Mouse (Mus musculus): ENCODE data around the gene Esrrg.

Esrrg gene

DNA sequence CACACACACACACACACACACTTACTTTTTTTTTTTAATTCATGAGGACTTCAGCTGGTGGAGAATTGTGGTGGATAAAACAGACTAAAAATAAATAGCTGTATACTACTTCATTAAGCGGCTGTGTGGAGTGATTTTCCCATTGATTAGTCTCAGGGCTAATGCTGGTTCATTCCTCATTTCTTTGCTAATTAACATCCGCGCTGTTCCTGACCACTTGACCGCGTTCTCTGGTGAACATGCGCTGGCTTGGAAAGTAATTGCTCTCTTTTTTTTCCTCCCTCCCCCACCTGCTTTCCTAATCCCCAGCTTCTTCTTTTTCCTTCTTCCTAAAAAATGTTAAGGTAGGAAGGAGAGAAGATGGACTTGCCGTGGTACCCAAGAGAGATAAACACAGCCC lies 222.3 kb downstream of the Esrrg start:
- no peak for DNase-seq (ENCODE audit: low spot score in 2 of 2)

DNA sequence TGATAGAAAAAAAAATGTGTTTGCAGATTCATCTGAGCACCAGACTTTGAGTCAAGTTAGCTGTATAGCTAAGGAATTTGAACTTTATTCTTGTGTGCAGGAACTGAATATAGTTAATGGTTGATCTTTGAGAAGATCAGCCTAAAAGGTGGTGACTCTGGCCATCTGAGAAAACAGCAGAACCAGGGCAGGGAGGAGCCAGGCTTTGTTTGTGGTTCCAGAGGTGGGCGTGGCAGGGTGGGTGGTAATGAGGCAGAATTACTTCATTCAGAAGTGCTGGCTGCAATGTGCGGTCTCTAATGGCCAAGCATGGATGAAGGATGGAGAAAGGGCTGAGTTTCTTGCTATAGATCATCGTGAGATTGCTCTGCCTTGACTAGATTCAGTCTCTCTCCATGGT lies 224.3 kb downstream of the Esrrg start:
- no peak for DNase-seq (ENCODE audit: low spot score in 2 of 2)

- DNase-seq (ENCODE audit: low spot score in 2 of 2): no peak
Measured at GRCm38 (mm10) chr1:187834576-187834975, 226.0 kb downstream of the Esrrg start.

GRCm38 (mm10) chr1:187836384-187836783 lies 227.8 kb downstream of the Esrrg start:
- no peak for DNase-seq (ENCODE audit: low spot score in 2 of 2)

DNA sequence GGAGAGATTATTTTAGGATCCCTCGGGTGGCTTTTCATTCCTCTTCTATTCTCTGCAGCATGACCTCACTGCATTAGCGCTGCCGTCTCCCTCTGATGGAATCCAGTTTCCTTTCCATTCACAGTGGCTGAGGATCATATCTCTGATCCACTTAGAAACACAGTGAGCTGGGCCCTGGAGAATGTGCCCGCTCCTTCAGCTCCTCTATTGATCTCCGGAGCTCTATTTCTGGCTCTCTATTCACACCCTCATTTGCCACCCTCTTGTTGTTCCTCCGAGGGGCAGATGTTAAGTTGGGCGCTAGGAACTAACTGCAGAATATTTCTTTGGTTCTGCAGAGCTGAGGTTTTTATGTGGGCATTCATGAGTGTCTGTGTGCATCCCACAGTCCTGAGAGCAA lies 228.3 kb downstream of the Esrrg start:
- no peak for DNase-seq (ENCODE audit: low spot score in 2 of 2)

DNA sequence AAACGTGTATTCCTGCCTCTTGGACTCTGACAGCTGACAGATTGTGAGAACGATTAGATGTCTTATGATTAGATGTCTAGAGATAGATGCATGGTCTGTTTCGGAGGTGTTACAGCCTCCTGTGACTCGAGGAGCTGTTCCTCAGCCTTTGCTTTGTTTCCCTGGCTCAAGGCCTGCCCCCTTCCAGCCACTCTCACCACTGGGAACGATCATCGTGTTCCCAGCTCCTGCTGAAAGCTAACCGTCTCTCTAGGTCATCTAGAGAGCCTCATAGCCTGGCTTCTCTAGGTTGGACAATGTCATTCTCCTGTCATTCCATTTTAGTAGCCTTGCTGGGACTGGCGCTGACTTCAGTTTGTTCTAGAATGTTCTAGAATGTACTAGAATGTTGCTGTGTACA lies 233.0 kb downstream of the Esrrg start:
- DNase-seq (ENCODE audit: low spot score in 2 of 2): no peak

DNA sequence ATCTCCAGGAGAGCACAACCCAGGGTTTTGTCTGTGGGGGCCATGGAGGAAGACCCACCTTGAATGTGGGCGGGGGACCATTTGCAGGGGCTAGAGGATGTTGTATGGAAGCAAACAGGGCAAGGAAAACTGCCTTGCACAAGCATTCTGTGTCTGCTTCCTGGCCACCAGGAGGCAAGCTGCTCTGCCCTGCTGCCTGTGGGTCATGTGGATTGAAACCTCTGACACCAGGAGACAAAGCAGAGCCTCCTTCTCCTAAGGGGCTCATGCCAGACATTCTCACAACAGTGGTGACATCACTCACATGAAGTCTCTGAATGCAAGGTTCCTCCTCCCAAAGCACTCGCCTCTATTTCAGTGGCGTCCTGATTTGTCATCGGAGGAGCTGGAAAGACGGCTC lies 234.1 kb downstream of the Esrrg start:
- DNase-seq (ENCODE audit: low spot score in 2 of 2): no peak

DNA sequence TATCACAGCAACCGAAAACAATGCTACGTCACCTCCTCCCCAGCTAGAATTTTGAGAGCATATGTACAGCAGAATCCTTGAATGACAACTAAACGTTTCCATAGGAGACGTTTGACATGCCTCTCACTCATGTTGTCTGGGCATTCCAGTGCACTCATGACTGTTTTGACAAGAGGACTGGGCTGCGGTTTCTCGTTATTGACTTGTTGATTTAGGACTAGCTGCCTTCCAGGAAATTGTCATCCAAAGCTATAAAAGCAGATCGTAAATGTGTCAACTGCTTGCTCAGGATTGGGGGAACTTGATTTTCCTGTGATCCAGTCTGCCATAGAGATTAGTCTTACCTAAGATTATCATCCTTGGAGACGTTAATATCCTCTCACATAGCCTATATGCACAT lies 245.6 kb downstream of the Esrrg start:
- no peak for DNase-seq (ENCODE audit: low spot score in 2 of 2)

- no peak for DNase-seq (ENCODE audit: low spot score in 2 of 2)
Measured at GRCm38 (mm10) chr1:187862339-187862738, 253.7 kb downstream of the Esrrg start.

DNA sequence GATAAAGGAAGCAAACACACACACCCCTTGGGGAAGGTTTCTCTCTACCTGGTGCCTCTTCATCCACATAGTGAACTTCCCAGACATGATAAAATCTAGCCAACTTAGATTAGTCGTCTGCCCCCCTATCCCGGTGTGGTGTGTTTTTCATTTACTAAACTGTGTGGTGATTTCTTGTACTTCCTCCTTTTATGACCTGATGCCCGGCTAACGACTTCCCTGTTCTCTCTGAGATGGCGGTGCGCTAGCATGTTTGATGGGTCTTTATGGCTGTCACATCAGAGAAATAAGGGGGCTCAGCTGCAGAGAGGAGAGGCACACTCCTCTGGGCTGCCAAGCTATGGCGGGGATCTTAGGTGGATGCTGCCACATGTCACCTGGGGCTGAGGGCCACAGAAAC lies 259.8 kb downstream of the Esrrg start:
- DNase-seq (ENCODE audit: low spot score in 2 of 2): no peak

GRCm38 (mm10) chr1:187872208-187872607 lies 263.6 kb downstream of the Esrrg start:
- no peak for DNase-seq (ENCODE audit: low spot score in 2 of 2)

DNA sequence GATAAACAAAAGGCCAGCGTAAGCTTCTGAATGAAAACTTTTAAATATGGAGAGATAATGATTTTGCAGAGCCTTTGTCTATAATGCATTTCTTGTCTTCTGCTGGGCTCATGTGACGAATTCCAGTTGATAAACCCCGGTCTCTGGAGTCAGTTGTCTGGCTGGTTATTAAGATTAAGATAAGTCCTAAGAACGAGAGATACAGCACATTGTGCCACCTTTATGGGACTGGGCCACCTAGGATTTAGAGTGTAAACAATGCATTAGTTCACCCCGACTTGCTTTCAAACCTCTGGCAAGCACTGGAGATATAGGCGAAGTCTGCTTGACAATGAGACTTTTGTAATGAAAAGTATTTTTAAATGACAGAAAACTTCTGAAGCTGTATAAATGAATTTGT lies 264.2 kb downstream of the Esrrg start:
- no peak for DNase-seq (ENCODE audit: low spot score in 2 of 2)

GRCm38 (mm10) chr1:187873770-187874169 lies 265.2 kb downstream of the Esrrg start:
- no peak for DNase-seq (ENCODE audit: low spot score in 2 of 2)

- no peak for DNase-seq (ENCODE audit: low spot score in 2 of 2)
Measured at GRCm38 (mm10) chr1:187887270-187887669, 278.7 kb downstream of the Esrrg start.

GRCm38 (mm10) chr1:187888142-187888541 lies 279.6 kb downstream of the Esrrg start:
- DNase-seq (ENCODE audit: low spot score in 2 of 2): no peak

- no peak for DNase-seq (ENCODE audit: low spot score in 2 of 2)
Measured at GRCm38 (mm10) chr1:187889096-187889495, 280.5 kb downstream of the Esrrg start.

GRCm38 (mm10) chr1:187891262-187891661 lies 282.7 kb downstream of the Esrrg start:
- no peak for DNase-seq (ENCODE audit: low spot score in 2 of 2)

- DNase-seq (ENCODE audit: low spot score in 2 of 2): no peak
Measured at GRCm38 (mm10) chr1:187895459-187895858, 286.9 kb downstream of the Esrrg start.

DNA sequence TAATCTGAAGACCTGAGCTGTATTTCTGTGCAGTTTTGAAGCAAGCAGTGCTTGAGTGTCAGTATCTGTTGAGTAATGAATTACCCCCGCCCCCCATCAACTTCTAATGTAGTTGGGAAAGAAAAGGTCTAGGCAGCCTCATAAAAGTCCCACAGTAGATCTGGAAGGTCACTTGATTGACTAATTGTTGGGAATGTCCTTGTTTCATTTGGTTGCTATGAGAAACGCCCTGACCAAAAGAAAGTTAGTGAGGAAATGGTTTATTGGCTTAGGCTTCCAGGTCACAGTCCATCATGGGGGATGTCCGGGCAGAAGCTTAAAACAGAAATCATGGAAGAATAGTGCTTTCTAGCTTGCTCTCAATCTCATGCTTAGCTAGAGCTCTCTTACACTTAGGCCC lies 287.7 kb downstream of the Esrrg start:
- no peak for DNase-seq (ENCODE audit: low spot score in 2 of 2)

GRCm38 (mm10) chr1:187896910-187897309 lies 288.3 kb downstream of the Esrrg start:
- DNase-seq (ENCODE audit: low spot score in 2 of 2): no peak

GRCm38 (mm10) chr1:187899541-187899940 lies 290.9 kb downstream of the Esrrg start:
- DNase-seq (ENCODE audit: low spot score in 2 of 2): no peak

DNA sequence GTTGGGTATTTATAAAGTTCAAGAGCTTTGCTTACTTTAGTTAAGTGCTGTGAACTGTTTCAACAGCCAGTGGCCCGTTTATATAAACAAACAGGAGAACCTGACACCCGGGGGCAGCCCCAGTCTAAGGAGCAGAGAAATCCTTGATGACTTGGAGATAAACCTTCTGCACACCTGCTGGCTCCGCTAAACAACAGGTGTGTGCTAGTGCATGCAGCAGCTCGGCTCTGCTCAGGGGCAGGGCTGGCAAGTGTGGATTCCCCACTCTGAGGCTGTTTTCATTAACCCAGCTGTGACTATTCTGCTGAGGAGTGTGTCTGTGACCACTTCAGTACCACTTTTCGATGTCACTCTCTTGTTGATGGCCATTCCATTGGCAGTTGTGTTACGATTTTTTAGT lies 292.2 kb downstream of the Esrrg start:
- DNase-seq (ENCODE audit: low spot score in 2 of 2): no peak

GRCm38 (mm10) chr1:187902176-187902575 lies 293.6 kb downstream of the Esrrg start:
- DNase-seq (ENCODE audit: low spot score in 2 of 2): no peak

DNA sequence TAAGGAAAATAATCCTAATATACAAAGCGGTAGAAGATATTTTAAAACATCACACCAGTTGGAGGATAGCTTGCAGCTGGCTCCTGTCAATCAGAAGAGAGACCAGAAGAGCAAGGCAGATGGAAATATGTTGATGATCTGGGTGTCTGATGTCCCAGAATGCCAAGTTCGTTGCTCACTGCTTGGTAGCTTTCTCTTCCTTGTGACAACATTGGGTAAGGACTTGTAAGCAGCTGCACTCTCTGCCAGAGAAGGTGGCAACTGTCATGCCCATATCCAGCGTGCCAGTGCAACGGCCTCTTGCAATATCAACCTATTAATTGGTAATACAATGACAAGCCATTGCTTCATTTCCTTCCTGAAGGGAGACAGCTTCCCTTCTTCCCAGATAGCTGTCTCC lies 296.1 kb downstream of the Esrrg start:
- no peak for DNase-seq (ENCODE audit: low spot score in 2 of 2)

DNA sequence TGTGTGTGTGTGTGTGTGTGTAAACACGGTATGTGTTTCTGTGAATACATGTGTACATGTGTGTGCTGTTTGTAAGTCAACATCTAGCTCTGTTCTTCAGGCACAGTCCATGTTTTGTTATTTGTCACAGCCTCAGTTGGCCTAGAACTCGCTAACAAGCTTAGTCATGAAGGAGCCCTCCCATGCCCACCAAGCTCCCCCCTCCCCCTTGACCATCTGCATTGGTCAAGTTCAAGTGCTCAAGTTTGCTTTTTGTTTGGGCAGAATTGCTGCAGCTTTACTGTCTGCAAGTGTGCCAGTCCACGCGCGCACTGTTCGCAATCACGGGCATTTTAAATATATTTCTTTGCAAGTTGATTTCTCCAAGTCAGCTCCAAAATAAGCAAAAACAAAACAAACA lies 298.8 kb downstream of the Esrrg start:
- DNase-seq (ENCODE audit: low spot score in 2 of 2): no peak
